Mouse (Mus musculus): ENCODE results near the gene Klhdc7b. TPM values are rescaled to one million over a fixed set of nuclear protein-coding genes. Genes with fewer than 3 reads are reported as not detected.

Gene Klhdc7b
- polyA plus RNA-seq (2016; fragmentation: Nextera tagmentation; extraction: Ambion mirVana) = not detected in 2 replicates

GRCm38 (mm10) chr15:89384617-89385016 lies at the start of gene Klhdc7b:
Gene Klhdc7b, plus strand, starts transcription at chr15:89384917.
- Histone ChIP-seq H3K9me3 (replicated peaks) (no peaks in the 10 kb centered on the region), H3K4me3 (no peak within 1 kb of the TSS), H3K4me1 (peaks cover under 1% of the 10 kb centered on the region), H3K27ac (replicated peaks) (no peak within 1 kb of the TSS), H3K36me3 (no peaks in the 10 kb centered on the region), H3K27me3 (ENCODE audit: low read depth, poor library complexity, severe bottlenecking) (peaks cover 47% of the 10 kb centered on the region)
- no peak for DNase-seq (ENCODE audit: low spot score)
- 86% methylated on average over 7 of the region's 7 CpGs for WGBS

- no peak overlapping the region for H3K27ac ChIP-seq (replicated peaks)
- no peaks in the 10 kb centered on the region for H3K36me3 ChIP-seq
- H3K4me3 ChIP-seq = no peak overlapping the region
- H3K27me3 ChIP-seq (ENCODE audit: low read depth, poor library complexity, severe bottlenecking) = no peaks in the 10 kb centered on the region
- H3K9me3 ChIP-seq (replicated peaks) = no peaks in the 10 kb centered on the region
- DNase-seq (ENCODE audit: low spot score) = no peak
- H3K4me1 ChIP-seq = no peaks in the 10 kb centered on the region
- whole genome bisulfite sequencing = 86% methylated on average over 14 of the region's 14 CpGs
Observed at GRCm38 (mm10) chr15:89336422-89336821, 48.3 kb upstream of the Klhdc7b start.

GRCm38 (mm10) chr15:89339696-89340095 lies 45.0 kb upstream of the Klhdc7b start:
- no peaks in the 10 kb centered on the region for H3K4me1 ChIP-seq
- no peaks in the 10 kb centered on the region for H3K9me3 ChIP-seq (replicated peaks)
- no peak overlapping the region for H3K27ac ChIP-seq (replicated peaks)
- no peak for DNase-seq (ENCODE audit: low spot score)
- H3K4me3 ChIP-seq = no peak overlapping the region
- no peaks in the 10 kb centered on the region for H3K36me3 ChIP-seq
- no peaks in the 10 kb centered on the region for H3K27me3 ChIP-seq (ENCODE audit: low read depth, poor library complexity, severe bottlenecking)
- 87% methylated on average over 2 of the region's 2 CpGs for WGBS

- H3K36me3 ChIP-seq = no peaks in the 10 kb centered on the region
- no peak for DNase-seq (ENCODE audit: low spot score)
- H3K27me3 ChIP-seq (ENCODE audit: low read depth, poor library complexity, severe bottlenecking) = no peaks in the 10 kb centered on the region
- no peak overlapping the region for H3K4me3 ChIP-seq
- H3K4me1 ChIP-seq = no peaks in the 10 kb centered on the region
- 86% methylated on average over 3 of the region's 3 CpGs for WGBS
- H3K9me3 ChIP-seq (replicated peaks) = no peaks in the 10 kb centered on the region
- no peak overlapping the region for H3K27ac ChIP-seq (replicated peaks)
Observed at GRCm38 (mm10) chr15:89340136-89340535, 44.6 kb upstream of the Klhdc7b start.

GRCm38 (mm10) chr15:89341678-89342077 lies 43.0 kb upstream of the Klhdc7b start:
- Histone ChIP-seq H3K36me3 (no peaks in the 10 kb centered on the region), H3K9me3 (replicated peaks) (no peaks in the 10 kb centered on the region), H3K27me3 (ENCODE audit: low read depth, poor library complexity, severe bottlenecking) (no peaks in the 10 kb centered on the region), H3K4me1 (no peaks in the 10 kb centered on the region), H3K27ac (replicated peaks) (no peak overlapping the region), H3K4me3 (no peak overlapping the region)
- WGBS = 55% methylated on average over 1 of the region's 1 CpGs
- no peak for DNase-seq (ENCODE audit: low spot score)

GRCm38 (mm10) chr15:89343325-89343724 lies 41.4 kb upstream of the Klhdc7b start:
- H3K4me3 ChIP-seq = no peak overlapping the region
- H3K27me3 ChIP-seq (ENCODE audit: low read depth, poor library complexity, severe bottlenecking) = no peaks in the 10 kb centered on the region
- 79% methylated on average over 3 of the region's 3 CpGs for WGBS

GRCm38 (mm10) chr15:89350447-89350846 lies 34.3 kb upstream of the Klhdc7b start:
- Histone ChIP-seq H3K27ac (replicated peaks) (no peak overlapping the region), H3K36me3 (peaks cover 50% of the 10 kb centered on the region), H3K27me3 (ENCODE audit: low read depth, poor library complexity, severe bottlenecking) (no peaks in the 10 kb centered on the region), H3K4me1 (peaks cover 18% of the 10 kb centered on the region), H3K4me3 (no peak overlapping the region), H3K9me3 (replicated peaks) (no peaks in the 10 kb centered on the region)
- WGBS = 87% methylated on average over 5 of the region's 5 CpGs
- no peak for DNase-seq (ENCODE audit: low spot score)

More at GRCm38 (mm10) chr15:89343325-89343724, 41.4 kb upstream of the Klhdc7b start:
- H3K9me3 ChIP-seq (replicated peaks) = no peaks in the 10 kb centered on the region
- no peaks in the 10 kb centered on the region for H3K36me3 ChIP-seq
- no peak overlapping the region for H3K27ac ChIP-seq (replicated peaks)
- no peaks in the 10 kb centered on the region for H3K4me1 ChIP-seq
- no peak for DNase-seq (ENCODE audit: low spot score)

GRCm38 (mm10) chr15:89351302-89351701 lies 33.4 kb upstream of the Klhdc7b start:
- 93% methylated on average over 15 of the region's 15 CpGs for WGBS
- Histone ChIP-seq H3K27ac (replicated peaks) (no peak overlapping the region), H3K4me1 (peaks cover 18% of the 10 kb centered on the region), H3K9me3 (replicated peaks) (no peaks in the 10 kb centered on the region), H3K27me3 (ENCODE audit: low read depth, poor library complexity, severe bottlenecking) (no peaks in the 10 kb centered on the region), H3K4me3 (no peak overlapping the region), H3K36me3 (peaks cover 50% of the 10 kb centered on the region)
- no peak for DNase-seq (ENCODE audit: low spot score)

- DNase-seq (ENCODE audit: low spot score) = no peak
- WGBS = 94% methylated on average over 14 of the region's 14 CpGs
Observed at GRCm38 (mm10) chr15:89352054-89352453, 32.7 kb upstream of the Klhdc7b start.

GRCm38 (mm10) chr15:89352795-89353194 lies 31.9 kb upstream of the Klhdc7b start:
- Histone ChIP-seq H3K36me3 (peaks cover 55% of the 10 kb centered on the region), H3K27ac (replicated peaks) (no peak overlapping the region), H3K27me3 (ENCODE audit: low read depth, poor library complexity, severe bottlenecking) (no peaks in the 10 kb centered on the region), H3K4me1 (peaks cover 26% of the 10 kb centered on the region), H3K4me3 (no peak overlapping the region), H3K9me3 (replicated peaks) (no peaks in the 10 kb centered on the region)
- 97% methylated on average over 12 of the region's 12 CpGs for WGBS
- no peak for DNase-seq (ENCODE audit: low spot score)

More at GRCm38 (mm10) chr15:89352054-89352453, 32.7 kb upstream of the Klhdc7b start:
- no peak overlapping the region for H3K27ac ChIP-seq (replicated peaks)
- no peaks in the 10 kb centered on the region for H3K9me3 ChIP-seq (replicated peaks)
- H3K36me3 ChIP-seq = peaks cover 50% of the 10 kb centered on the region
- peaks cover 22% of the 10 kb centered on the region for H3K4me1 ChIP-seq
- H3K4me3 ChIP-seq = no peak overlapping the region
- no peaks in the 10 kb centered on the region for H3K27me3 ChIP-seq (ENCODE audit: low read depth, poor library complexity, severe bottlenecking)

GRCm38 (mm10) chr15:89353837-89354236 lies 30.9 kb upstream of the Klhdc7b start:
- Histone ChIP-seq H3K9me3 (replicated peaks) (no peaks in the 10 kb centered on the region), H3K27ac (replicated peaks) (no peak overlapping the region), H3K4me3 (peak overlapping the region; percentile 88), H3K36me3 (peaks cover 63% of the 10 kb centered on the region), H3K27me3 (ENCODE audit: low read depth, poor library complexity, severe bottlenecking) (no peaks in the 10 kb centered on the region), H3K4me1 (peaks cover 26% of the 10 kb centered on the region)
- WGBS = 95% methylated on average over 16 of the region's 16 CpGs
- no peak for DNase-seq (ENCODE audit: low spot score)

GRCm38 (mm10) chr15:89354455-89354854 lies 30.3 kb upstream of the Klhdc7b start:
- peaks cover 26% of the 10 kb centered on the region for H3K4me1 ChIP-seq
- H3K4me3 ChIP-seq = peak overlapping the region; percentile 88
- peaks cover 68% of the 10 kb centered on the region for H3K36me3 ChIP-seq
- peak overlapping the region; percentile 94 for H3K27ac ChIP-seq (replicated peaks)
- H3K27me3 ChIP-seq (ENCODE audit: low read depth, poor library complexity, severe bottlenecking) = no peaks in the 10 kb centered on the region
- H3K9me3 ChIP-seq (replicated peaks) = no peaks in the 10 kb centered on the region
- 85% methylated on average over 7 of the region's 7 CpGs for WGBS
- DNase-seq (ENCODE audit: low spot score) = no peak

- H3K27ac ChIP-seq (replicated peaks) = peak within 1 kb of the TSS; percentile 94
- WGBS = under 1% methylated on average over 64 of the region's 64 CpGs
- peaks cover 26% of the 10 kb centered on the region for H3K4me1 ChIP-seq
- H3K36me3 ChIP-seq = peaks cover 68% of the 10 kb centered on the region
- no peaks in the 10 kb centered on the region for H3K9me3 ChIP-seq (replicated peaks)
- H3K4me3 ChIP-seq = peak within 1 kb of the TSS; percentile 88
- H3K27me3 ChIP-seq (ENCODE audit: low read depth, poor library complexity, severe bottlenecking) = no peaks in the 10 kb centered on the region
- peak; percentile 98 for DNase-seq (ENCODE audit: low spot score)
Observed at GRCm38 (mm10) chr15:89355241-89356187, 29.2 kb upstream of the Klhdc7b start, which contains the start of the genes Lmf2 and Ncaph2. Gene Lmf2, minus strand, starts transcription at chr15:89355659. Gene Ncaph2, plus strand, starts transcription at chr15:89355719.
